Mouse (Mus musculus) olfactory bulb, adult 2 months (tissue): ENCODE results near the gene Ccdc121. TPM values are rescaled to one million over a fixed set of nuclear protein-coding genes. Genes with fewer than 3 reads are reported as not detected.
"Not testable (repeated sequence)": the region's sequence is repeated elsewhere in the genome, so short reads cannot be mapped to it uniquely, and the experiment has no call there.

Experiments
- H3K27ac ChIP-seq: fragments of 200-500 bp; 2 replicates; pipeline ENCODE4 v1.5.1; 2012; ENCODE audit warnings: low read depth, low read length; ENCODE audit not compliant: insufficient read depth
- H3K4me1 ChIP-seq: fragments of 200-500 bp; 2 replicates; pipeline ENCODE4 v1.6.1; 2012; ENCODE audit warnings: low read length; ENCODE audit not compliant: control insufficient read depth, insufficient read depth
- H3K4me3 ChIP-seq: fragments of 200-500 bp; 2 replicates; pipeline ENCODE4 v1.5.1; 2012; ENCODE audit warnings: mild to moderate bottlenecking, low read depth, low read length, moderate library complexity; ENCODE audit not compliant: insufficient read depth
- CTCF ChIP-seq: fragments of 200-500 bp; IDR thresholded peaks from 2 replicates; pipeline ENCODE4 v1.5.1; 2012; ENCODE audit warnings: low read depth, mild to moderate bottlenecking, low read length, moderate library complexity; ENCODE audit not compliant: insufficient read depth
- POLR2A ChIP-seq: fragments of 200-500 bp; IDR thresholded peaks from 2 replicates; pipeline ENCODE4 v1.6.1; 2012; ENCODE audit warnings: mild to moderate bottlenecking, low read depth, low read length, moderate library complexity; ENCODE audit not compliant: insufficient read depth
- WGBS: fragments of 180-500 bp; shearing (Covaris S2); methylation state at CpG from one replicate; pipeline ENCODE4 v1.1.7; 2018; 5-methylcytosine and 5-hydroxymethylcytosine counted together
- polyA plus RNA-seq: library from polyadenylated mRNA; stranded (reverse); fragments of >200 nt; gene quantifications from 2 replicates; pipeline ENCODE4 v1.2.4, GENCODE M21; 2012; ENCODE audit warnings: low replicate concordance; ENCODE audit not compliant: missing spikeins, insufficient read depth, insufficient read length

Gene Ccdc121
- polyA plus RNA-seq, 1 experiment: not detected

- H3K4me1 ChIP-seq: peaks cover 21% of the 10 kb centered on the region
- no peak overlapping the region for H3K4me3 ChIP-seq
- H3K27ac ChIP-seq: no peak overlapping the region
- 86% methylated on average over 4 of the region's 4 CpGs for WGBS
- TF ChIP-seq CTCF (no peak), POLR2A (no peak)
These were observed 7.9 kb upstream of the Ccdc121 start for GRCm38 (mm10) chr1:181519137-181519536.

- H3K27ac ChIP-seq: no peak overlapping the region
- WGBS: 96% methylated on average over 9 of the region's 9 CpGs
- H3K4me1 ChIP-seq: peaks cover 21% of the 10 kb centered on the region
- no peak for TF ChIP-seq CTCF
- TF ChIP-seq POLR2A: no peak
- no peak overlapping the region for H3K4me3 ChIP-seq
These were observed 6.8 kb upstream of the Ccdc121 start for GRCm38 (mm10) chr1:181518046-181518445.

GRCm38 (mm10) chr1:181512430-181513129, 1.3 kb upstream of the Ccdc121 start:
- TF ChIP-seq CTCF (no peak), POLR2A (no peak)
- WGBS: 89% methylated on average over 15 of the region's 15 CpGs
- H3K4me3 ChIP-seq: no peak overlapping the region
- H3K4me1 ChIP-seq: peaks cover 10% of the 10 kb centered on the region; the same call in 1 of the 2 replicates
- no peak overlapping the region for H3K27ac ChIP-seq

- H3K4me1 ChIP-seq: peaks cover 10% of the 10 kb centered on the region; the same call in 1 of the 2 replicates
- 70% methylated on average over 11 of the region's 11 CpGs for WGBS
- H3K27ac ChIP-seq, H3K4me3 ChIP-seq: not testable (repeated sequence)
These were observed 396 bp downstream of the Ccdc121 start for GRCm38 (mm10) chr1:181510855-181511254.

- 73% methylated on average over 8 of the region's 8 CpGs for WGBS
These were observed 5.9 kb downstream of the Ccdc121 start for GRCm38 (mm10) chr1:181505367-181505766.

DNA sequence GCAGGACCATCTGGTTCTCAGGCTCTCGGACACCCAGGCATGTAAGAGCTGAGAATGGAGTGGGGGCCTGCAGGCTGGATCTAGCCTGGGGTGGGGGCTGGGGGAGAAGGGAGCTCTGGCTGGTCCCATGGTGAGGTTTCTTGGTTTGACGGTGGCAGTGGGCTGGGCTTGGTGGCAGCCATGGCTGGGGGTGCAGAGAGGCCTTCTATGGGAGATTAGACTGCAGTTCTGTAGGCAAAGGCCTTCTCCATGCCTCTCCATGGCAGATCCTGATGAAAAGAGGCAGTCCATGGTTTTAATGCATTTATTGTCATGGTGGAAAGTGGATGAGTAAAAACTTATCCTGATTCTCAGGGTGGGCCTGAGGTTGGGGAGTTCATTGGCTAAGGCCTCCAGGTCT, 7.8 kb downstream of the Ccdc121 start:
- no peaks in the 10 kb centered on the region for H3K4me1 ChIP-seq
- WGBS: 92% methylated on average over 2 of the region's 2 CpGs
- no peak overlapping the region for H3K27ac ChIP-seq
- TF ChIP-seq CTCF (no peak), POLR2A (no peak)
- no peak overlapping the region for H3K4me3 ChIP-seq

More at GRCm38 (mm10) chr1:181505367-181505766, 5.9 kb downstream of the Ccdc121 start:
- H3K4me3 ChIP-seq: no peak overlapping the region
- H3K27ac ChIP-seq: no peak overlapping the region
- H3K4me1 ChIP-seq: no peaks in the 10 kb centered on the region
- TF ChIP-seq POLR2A: no peak
- TF ChIP-seq CTCF: no peak

DNA sequence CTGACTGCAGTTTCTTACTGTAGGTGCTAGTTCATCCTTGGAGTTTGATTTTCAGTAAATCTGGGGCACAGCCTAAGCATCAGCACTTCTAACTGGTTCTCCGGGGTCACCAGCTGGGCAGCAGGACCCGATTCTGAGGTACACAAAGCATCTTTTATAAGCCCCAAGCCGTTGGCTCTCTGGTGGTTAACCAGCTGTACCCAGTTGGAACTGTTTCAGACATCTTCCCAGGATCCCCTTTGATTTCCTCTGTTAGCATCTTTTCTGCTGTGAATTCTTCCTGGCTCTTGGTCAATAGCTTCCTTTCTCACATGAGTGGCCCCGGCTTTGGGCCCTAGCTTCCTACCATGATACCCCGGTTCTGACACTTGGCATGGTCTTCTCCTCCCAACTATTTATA, 26.6 kb downstream of the Ccdc121 start:
- Histone ChIP-seq H3K4me1 (peaks cover 5% of the 10 kb centered on the region), H3K27ac (no peak overlapping the region), H3K4me3 (no peak overlapping the region)
- TF ChIP-seq POLR2A (no peak), CTCF (no peak)
- WGBS: 22% methylated on average over 5 of the region's 5 CpGs

GRCm38 (mm10) chr1:181476557-181476956, 34.7 kb downstream of the Ccdc121 start:
- WGBS: 51% methylated on average over 6 of the region's 6 CpGs
- no peak overlapping the region for H3K27ac ChIP-seq
- H3K4me3 ChIP-seq: no peak overlapping the region
- no peaks in the 10 kb centered on the region for H3K4me1 ChIP-seq
- TF ChIP-seq CTCF: no peak
- TF ChIP-seq POLR2A: no peak

- no peaks in the 10 kb centered on the region for H3K4me1 ChIP-seq
- TF ChIP-seq CTCF (no peak), POLR2A (no peak)
- 66% methylated on average over 8 of the region's 8 CpGs for whole genome bisulfite sequencing
- no peak overlapping the region for H3K27ac ChIP-seq
- H3K4me3 ChIP-seq: no peak overlapping the region
These were observed 35.1 kb downstream of the Ccdc121 start for GRCm38 (mm10) chr1:181476141-181476540.
